Mouse (Mus musculus): ENCODE measurements around the gene Ets2.

GRCm38 (mm10) chr16:95736059-95736458 lies 34.2 kb downstream of the Ets2 start:
- TF ChIP-seq CTCF (IDR thresholded peaks at IDR 0.05; ENCODE audit: low read depth, low read length) (no peak), GATA2 (IDR thresholded peaks at IDR 0.05; ENCODE audit: borderline replicate concordance, low read depth, low read length) (no peak), POLR2AphosphoS5 (IDR thresholded peaks at IDR 0.05; ENCODE audit: insufficient replicate concordance, low read depth, low read length) (no peak), GATA1 (IDR thresholded peaks at IDR 0.05; ENCODE audit: borderline replicate concordance, low read length) (no peak)
